Mouse (Mus musculus) neural tube, embryonic 10.5 days (tissue): ENCODE measurements at regions not wholly inside any gene's neighbourhood (a gene's known extent, or its start where the extent isn't known, plus 50 kb on each side); places are given as distances from the start of the nearest gene placed in this dataset.

Source experiments
- DNase-seq: peaks from one replicate; pipeline ENCODE4 v3.0.0-alpha.2; 2017; ENCODE audit warnings: low spot score; ENCODE audit errors: extremely low spot score

GRCm38 (mm10) chr17:68210313-68211254 is 63.0 kb upstream of the L3mbtl4 start:
- peak; percentile 47 for DNase-seq

GRCm38 (mm10) chr17:68218246-68218645 is 55.4 kb upstream of the L3mbtl4 start:
- no peak for DNase-seq

GRCm38 (mm10) chr17:68223170-68223569 is 50.4 kb upstream of the L3mbtl4 start:
- DNase-seq, result no peak
